ENCODE assay signal across 32 mouse cellular contexts in genomic region chr6:35329956-35330355, GRCm38 (mm10). TPM values are rescaled to one million over a fixed set of nuclear protein-coding genes. Genes with fewer than 3 reads are reported as not detected.
DNase-seq lines count a peak whose midpoint lies in the region; ATAC-seq and TF ChIP-seq lines count a peak whose summit lies in the region.
"Had no signal": no experiment of that assay in that cellular context is flagged by ENCODE, and none has a peak within 500 bp of the region (broad histone marks: within the 10 kb centered on the region; RNA-seq: fewer than 3 reads in every experiment).

No protein-coding gene starts in this region.

- no peak overlapping the region for H3K4me3 ChIP-seq in hindbrain, embryonic 16.5 days (ENCODE audit: low read length)
- H3K4me3 ChIP-seq in gastrocnemius, adult 2 months, result no peak overlapping the region
- H3K4me3 ChIP-seq: forebrain, embryonic 15.5 days; heart, embryonic 12.5 days; hindbrain, embryonic 10.5 days; hindbrain, embryonic 15.5 days; limb, embryonic 10.5 days; limb, embryonic 15.5 days; liver, embryonic 13.5 days; megakaryocyte, embryonic 14.5 days; midbrain, embryonic 12.5 days; myocyte; neural tube, embryonic 12.5 days had no signal

- no peaks in the 10 kb centered on the region for H3K4me1 ChIP-seq in hindbrain, embryonic 16.5 days (ENCODE audit: control insufficient read depth, insufficient read depth, low read depth, low read length)
- H3K4me1 ChIP-seq: forebrain, embryonic 15.5 days; hindbrain, embryonic 15.5 days; midbrain, embryonic 12.5 days; neural tube, embryonic 12.5 days had no signal

- peak; percentile 19 for DNase-seq in cerebellum, adult 11-12 months
- DNase-seq in cerebellum, postnatal 4 days (ENCODE audit: low spot score in 2 of 2), result no peak
- peak; percentile 26 for DNase-seq in 3T3-L1 (ENCODE audit: low read depth, low spot score)
- DNase-seq in cerebellum, adult 18-20 months, result peak; percentile 20 to 22
- DNase-seq in cerebellum, postnatal 10 days, result peak; percentile 31 to 33
- DNase-seq in kidney, postnatal 4 days, result no peak
- no peak for DNase-seq in gastrocnemius, adult 2 months
- DNase-seq: adrenal gland, adult 8-10 months; gastrocnemius, postnatal 36 days; heart, adult 18-20 months; kidney, adult 18-20 months; layer of hippocampus, postnatal 36 days; liver, embryonic 13.5 days; lung, adult 18-20 months; lung, postnatal 4 days; right cerebral cortex, postnatal 4 days; thymus, postnatal 14 days had no signal

- no peaks in the 10 kb centered on the region for H3K9me3 ChIP-seq in hindbrain, embryonic 16.5 days (ENCODE audit: control insufficient read depth, low read length)
- H3K9me3 ChIP-seq: forebrain, embryonic 15.5 days; heart, embryonic 12.5 days; hindbrain, embryonic 10.5 days; hindbrain, embryonic 15.5 days; limb, embryonic 10.5 days; limb, embryonic 15.5 days; liver, embryonic 13.5 days; megakaryocyte, embryonic 14.5 days; midbrain, embryonic 12.5 days; neural tube, embryonic 12.5 days had no signal

- no peak overlapping the region for H3K9ac ChIP-seq in hindbrain, embryonic 16.5 days (ENCODE audit: low read depth, low read length)
- H3K9ac ChIP-seq: forebrain, embryonic 15.5 days; heart, embryonic 12.5 days; hindbrain, embryonic 15.5 days; limb, embryonic 15.5 days; liver, embryonic 13.5 days; midbrain, embryonic 12.5 days; neural tube, embryonic 12.5 days had no signal

- no peak overlapping the region for H3K4me2 ChIP-seq in hindbrain, embryonic 16.5 days (ENCODE audit: low read length)
- H3K4me2 ChIP-seq: forebrain, embryonic 15.5 days; heart, embryonic 12.5 days; hindbrain, embryonic 15.5 days; limb, embryonic 15.5 days; liver, embryonic 13.5 days; midbrain, embryonic 12.5 days; neural tube, embryonic 12.5 days had no signal

- H3K27me3 ChIP-seq in hindbrain, embryonic 16.5 days (replicated peaks; ENCODE audit: control insufficient read depth, insufficient read depth, low read length), result no peaks in the 10 kb centered on the region
- H3K27me3 ChIP-seq: forebrain, embryonic 15.5 days; heart, embryonic 12.5 days; hindbrain, embryonic 15.5 days; limb, embryonic 15.5 days; midbrain, embryonic 12.5 days; neural tube, embryonic 12.5 days had no signal

- no peaks in the 10 kb centered on the region for H3K36me3 ChIP-seq in hindbrain, embryonic 16.5 days (ENCODE audit: control insufficient read depth, insufficient read depth, low read length)
- H3K36me3 ChIP-seq: forebrain, embryonic 15.5 days; heart, embryonic 12.5 days; hindbrain, embryonic 10.5 days; hindbrain, embryonic 15.5 days; limb, embryonic 10.5 days; limb, embryonic 15.5 days; liver, embryonic 13.5 days; midbrain, embryonic 12.5 days; neural tube, embryonic 12.5 days had no signal

- WGBS in hindbrain, embryonic 16.5 days, result 96% methylated on average over 12 of the region's 12 CpGs

- no peak for ATAC-seq in hindbrain, embryonic 16.5 days
- ATAC-seq: activated CD4-positive, CD25-positive, alpha-beta regulatory T cell, adult 4 months; CD4-positive, CD25-positive, alpha-beta regulatory T cell, adult 4 months; forebrain, embryonic 15.5 days; lung, postnatal 0 days had no signal

- TF ChIP-seq CTCF in gastrocnemius, adult 2 months (IDR thresholded peaks at IDR 0.05), result no peak

- intact Hi-C loops in gastrocnemius, adult 2 months (cut with DNase I), result no loop called here

- no peak overlapping the region for H3K27ac ChIP-seq in hindbrain, embryonic 16.5 days (ENCODE audit: low read depth, low read length)
- H3K27ac ChIP-seq in gastrocnemius, adult 2 months, result no peak overlapping the region
- H3K27ac ChIP-seq: forebrain, embryonic 15.5 days; hindbrain, embryonic 10.5 days; hindbrain, embryonic 15.5 days; limb, embryonic 15.5 days; liver, embryonic 13.5 days; midbrain, embryonic 12.5 days; neural tube, embryonic 12.5 days had no signal

RNA-seq across cellular contexts. Expression of gene Fam180a, which starts 4.0 kb away (rescaled TPM):
- 2.3 and 2.4 TPM in 2 replicates for polyA plus RNA-seq in hindbrain, embryonic 16.5 days (2015; fragmentation: Nextera tagmentation; extraction: Ambion mirVana)
- total RNA-seq in gastrocnemius, adult 2 months (2021), result 1 to 10 TPM in 1 of 2 experiments, under 1 TPM in 1; 0.36 to 2.0 TPM
- polyA plus RNA-seq: activated CD4-positive, CD25-positive, alpha-beta regulatory T cell, adult 4 months; CD4-positive, CD25-positive, alpha-beta regulatory T cell, adult 4 months; embryonic facial prominence, embryonic 11.5 days; hindbrain, embryonic 10.5 days; limb, embryonic 10.5 days; neural tube, embryonic 12.5 days had no signal

RNA-seq across cellular contexts. Expression of gene Slc13a4, which starts 22.0 kb away (rescaled TPM):
- 11.0 and 11.2 TPM in 2 replicates for polyA plus RNA-seq in hindbrain, embryonic 16.5 days (2015; fragmentation: Nextera tagmentation; extraction: Ambion mirVana)
- under 1 TPM in 1 of 2 experiments, not detected in 1; 0.06 TPM for total RNA-seq in gastrocnemius, adult 2 months (2021)

Comparison
In these comparisons a context has a peak if more than half of its experiments do, and no peak if none do; other contexts are left out.
1. DNase-seq: peak in cerebellum, adult 11-12 months (single experiment), 3T3-L1 (single experiment), cerebellum, adult 18-20 months (2 of 2) and cerebellum, postnatal 10 days (2 of 2); none in cerebellum, postnatal 4 days (0 of 2), kidney, postnatal 4 days (0 of 2) and gastrocnemius, adult 2 months (single experiment).